9 mouse cellular contexts compared by ENCODE assay signal in genomic region chr1:119894936-119895335, GRCm38 (mm10). TPM values are rescaled to one million over a fixed set of nuclear protein-coding genes. Genes with fewer than 3 reads are reported as not detected.
DNase-seq lines count a peak whose midpoint lies in the region; ATAC-seq and TF ChIP-seq lines count a peak whose summit lies in the region.
"Had no signal": no experiment of that assay in that cellular context is flagged by ENCODE, and none has a peak within 500 bp of the region (broad histone marks: within the 10 kb centered on the region; RNA-seq: fewer than 3 reads in every experiment).

No protein-coding gene starts in this region.

- DNase-seq in 3T3-L1 (ENCODE audit: low read depth, low spot score): peak; percentile 53
- peak; percentile 68 for DNase-seq in R1 (ENCODE audit: low read depth, low spot score)
- DNase-seq in cerebellum, postnatal 14 days: peak; percentile 81 to 85
- DNase-seq in gastrocnemius, postnatal 25 days: peak; percentile 65
- DNase-seq in kidney, adult 18-20 months: peak; percentile 75
- DNase-seq in liver, adult 2 months (ENCODE audit: extremely low read depth, low read depth, low spot score): peak; percentile 47
- DNase-seq in neural tube, embryonic 11.5 days (ENCODE audit: low spot score): peak; percentile 75

- H3K27me3 ChIP-seq in liver, adult 2 months (ENCODE audit: control insufficient read depth, insufficient read depth, low read length): no peaks in the 10 kb centered on the region
- no peaks in the 10 kb centered on the region for H3K27me3 ChIP-seq in neural tube, embryonic 11.5 days (ENCODE audit: control insufficient read depth, insufficient read depth, low read length)
- no peaks in the 10 kb centered on the region for H3K27me3 ChIP-seq in testis, adult 2 months (ENCODE audit: control insufficient read depth, insufficient read depth, low read length)
- H3K27me3 ChIP-seq: embryonic facial prominence, embryonic 13.5 days had no signal

- TF ChIP-seq CTCF in liver, adult 2 months (IDR thresholded peaks at IDR 0.05; ENCODE audit: low read depth, low read length): peak; percentile 86
- peak; percentile 89 for TF ChIP-seq CTCF in testis, adult 2 months (IDR thresholded peaks at IDR 0.05; ENCODE audit: control insufficient read depth, insufficient read depth, insufficient replicate concordance, low read depth, low read length)

- no peak overlapping the region for H3K4me3 ChIP-seq in liver, adult 2 months (ENCODE audit: insufficient read depth, low read depth, low read length)
- no peak overlapping the region for H3K4me3 ChIP-seq in neural tube, embryonic 11.5 days (ENCODE audit: low read depth, low read length)
- no peak overlapping the region for H3K4me3 ChIP-seq in testis, adult 2 months (ENCODE audit: control insufficient read depth, low read depth, low read length)
- H3K4me3 ChIP-seq: embryonic facial prominence, embryonic 13.5 days had no signal

- no peaks in the 10 kb centered on the region for H3K9me3 ChIP-seq in neural tube, embryonic 11.5 days (ENCODE audit: control insufficient read depth, low read length)
- H3K9me3 ChIP-seq: embryonic facial prominence, embryonic 13.5 days had no signal

- no peak overlapping the region for H3K27ac ChIP-seq in liver, adult 2 months (replicated peaks; ENCODE audit: insufficient read depth, low read depth, low read length)
- no peak overlapping the region for H3K27ac ChIP-seq in neural tube, embryonic 11.5 days (ENCODE audit: low read depth, low read length)
- no peak overlapping the region for H3K27ac ChIP-seq in testis, adult 2 months (ENCODE audit: control insufficient read depth, insufficient read depth, low read depth, low read length)
- H3K27ac ChIP-seq: embryonic facial prominence, embryonic 13.5 days had no signal

- ATAC-seq in neural tube, embryonic 11.5 days (ENCODE audit: insufficient read depth, low FRiP score, low TSS enrichment): peak; percentile 50; the same call in 1 of the 2 replicates

- no peak for TF ChIP-seq POLR2A in liver, adult 2 months (IDR thresholded peaks at IDR 0.05; ENCODE audit: extremely low read depth, insufficient read depth, low read length)
- no peak for TF ChIP-seq POLR2A in testis, adult 2 months (IDR thresholded peaks at IDR 0.05; ENCODE audit: control insufficient read depth, low read depth, low read length)

- H3K36me3 ChIP-seq in liver, adult 2 months (ENCODE audit: control insufficient read depth, insufficient read depth, low read length): no peaks in the 10 kb centered on the region
- no peaks in the 10 kb centered on the region for H3K36me3 ChIP-seq in neural tube, embryonic 11.5 days (ENCODE audit: control insufficient read depth, insufficient read depth, low read length)
- H3K36me3 ChIP-seq in testis, adult 2 months (ENCODE audit: control insufficient read depth, insufficient read depth, low read length): no peaks in the 10 kb centered on the region
- H3K36me3 ChIP-seq: embryonic facial prominence, embryonic 13.5 days had no signal

- 41% methylated on average over 6 of the region's 6 CpGs for WGBS in liver, adult 2 months
- 30% methylated on average over 6 of the region's 6 CpGs for WGBS in neural tube, embryonic 11.5 days

- no peak overlapping the region for H3K9ac ChIP-seq in liver, adult 2 months (ENCODE audit: low read depth, low read length)
- H3K9ac ChIP-seq in neural tube, embryonic 11.5 days (ENCODE audit: low read length): no peak overlapping the region
- H3K9ac ChIP-seq: embryonic facial prominence, embryonic 13.5 days had no signal

- H3K4me2 ChIP-seq in neural tube, embryonic 11.5 days (ENCODE audit: low read depth): no peak overlapping the region
- H3K4me2 ChIP-seq: embryonic facial prominence, embryonic 13.5 days had no signal

- no peaks in the 10 kb centered on the region; the same call in 1 of the 2 replicates for H3K4me1 ChIP-seq in liver, adult 2 months (ENCODE audit: control insufficient read depth, insufficient read depth, low read length)
- H3K4me1 ChIP-seq in neural tube, embryonic 11.5 days (ENCODE audit: control insufficient read depth, insufficient read depth, low read length): no peaks in the 10 kb centered on the region
- H3K4me1 ChIP-seq in testis, adult 2 months (ENCODE audit: control insufficient read depth, insufficient read depth, low read length): no peaks in the 10 kb centered on the region

- no peaks in the 10 kb centered on the region for H3K79me2 ChIP-seq in liver, adult 2 months (ENCODE audit: control insufficient read depth, insufficient read depth, low read length)

RNA-seq across cellular contexts. Expression of gene Tmem177, which starts 18.1 kb away (rescaled TPM):
- 1 to 10 TPM; 5.1 TPM for total RNA-seq in gastrocnemius, postnatal 25 days (2021)
- total RNA-seq in liver, adult 2 months (2014; rRNA removed): 4.0 and 4.4 TPM in 2 replicates
- 4.1 and 4.9 TPM in 2 replicates for polyA plus RNA-seq in liver, adult 2 months (2012; rRNA removed)
- 9.8 and 9.9 TPM in 2 replicates for polyA plus RNA-seq in neural tube, embryonic 11.5 days (2014; fragmentation: Nextera tagmentation; extraction: Ambion mirVana)
- polyA plus RNA-seq in testis, adult 2 months (2012; rRNA removed): 12.6 and 13.4 TPM in 2 replicates

RNA-seq across cellular contexts. Expression of gene Ptpn4, which starts 57.5 kb away (rescaled TPM):
- total RNA-seq in gastrocnemius, postnatal 25 days (2021): 10 to 100 TPM; 21.2 to 42.4 TPM
- total RNA-seq in liver, adult 2 months (2014; rRNA removed): 6.1 and 6.6 TPM in 2 replicates
- 1.2 and 1.6 TPM in 2 replicates for polyA plus RNA-seq in liver, adult 2 months (2012; rRNA removed)
- polyA plus RNA-seq in neural tube, embryonic 11.5 days (2014; fragmentation: Nextera tagmentation; extraction: Ambion mirVana): 13.0 and 14.9 TPM in 2 replicates
- polyA plus RNA-seq in testis, adult 2 months (2012; rRNA removed): 13.9 and 17.2 TPM in 2 replicates
